In the genomic region with DNA sequence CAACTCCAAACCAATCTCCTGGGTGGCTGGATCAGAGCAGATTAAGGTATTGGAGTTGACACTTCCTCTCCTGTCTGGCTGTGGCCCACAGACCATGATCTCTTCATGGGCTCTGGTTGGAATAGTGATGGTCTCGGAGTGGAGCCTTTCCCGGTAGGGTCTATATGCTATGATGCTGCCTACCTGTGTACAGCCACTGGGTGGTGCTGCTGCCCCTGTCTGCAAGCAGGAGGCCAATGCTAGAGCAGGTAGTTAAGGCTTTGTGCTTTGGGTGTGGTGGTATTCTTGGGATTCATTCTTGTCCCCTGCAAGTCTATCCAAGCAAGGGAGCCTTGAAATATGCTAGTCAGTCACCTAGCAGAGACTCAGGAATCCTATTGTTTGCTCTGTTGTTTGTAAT, we compare ENCODE assay signal across 9 mouse cellular contexts. TPM values are rescaled to one million over a fixed set of nuclear protein-coding genes. Genes with fewer than 3 reads are reported as not detected.
DNase-seq lines count a peak whose midpoint lies in the region; ATAC-seq and TF ChIP-seq lines count a peak whose summit lies in the region.
"Had no signal": no experiment of that assay in that cellular context is flagged by ENCODE, and none has a peak within 500 bp of the region (broad histone marks: within the 10 kb centered on the region; RNA-seq: fewer than 3 reads in every experiment).

No protein-coding gene starts in this region.

- H3K27ac ChIP-seq in neural tube, embryonic 11.5 days (ENCODE audit: low read depth, low read length) = no peak overlapping the region
- no peak overlapping the region for H3K27ac ChIP-seq in embryonic fibroblast, embryonic 13.5 days (ENCODE audit: insufficient read depth, low read length)
- no peak overlapping the region for H3K27ac ChIP-seq in kidney, embryonic 16.5 days (ENCODE audit: low read length)
- no peak overlapping the region for H3K27ac ChIP-seq in liver, embryonic 14.5 days
- H3K27ac ChIP-seq in hindbrain, embryonic 14.5 days = no peak overlapping the region
- H3K27ac ChIP-seq: embryonic facial prominence, embryonic 15.5 days had no signal

- no peaks in the 10 kb centered on the region for H3K9me3 ChIP-seq in neural tube, embryonic 11.5 days (ENCODE audit: control insufficient read depth, low read length)
- no peaks in the 10 kb centered on the region for H3K9me3 ChIP-seq in kidney, embryonic 16.5 days (ENCODE audit: low read length)
- no peaks in the 10 kb centered on the region for H3K9me3 ChIP-seq in liver, embryonic 14.5 days (ENCODE audit: control insufficient read depth, low read length)
- no peaks in the 10 kb centered on the region for H3K9me3 ChIP-seq in hindbrain, embryonic 14.5 days (ENCODE audit: control insufficient read depth, low read length)
- H3K9me3 ChIP-seq: embryonic facial prominence, embryonic 15.5 days had no signal

- H3K9ac ChIP-seq in neural tube, embryonic 11.5 days (ENCODE audit: low read length) = no peak overlapping the region
- no peak overlapping the region for H3K9ac ChIP-seq in kidney, embryonic 16.5 days (replicated peaks; ENCODE audit: low read length)
- no peak overlapping the region for H3K9ac ChIP-seq in liver, embryonic 14.5 days (replicated peaks)
- H3K9ac ChIP-seq in hindbrain, embryonic 14.5 days = no peak overlapping the region
- H3K9ac ChIP-seq: embryonic facial prominence, embryonic 15.5 days had no signal

- no peaks in the 10 kb centered on the region for H3K27me3 ChIP-seq in neural tube, embryonic 11.5 days (ENCODE audit: control insufficient read depth, insufficient read depth, low read length)
- H3K27me3 ChIP-seq in kidney, embryonic 16.5 days (ENCODE audit: insufficient read depth, low read length) = no peaks in the 10 kb centered on the region
- no peaks in the 10 kb centered on the region for H3K27me3 ChIP-seq in liver, embryonic 14.5 days (ENCODE audit: control insufficient read depth, insufficient read depth, low read length)
- H3K27me3 ChIP-seq in hindbrain, embryonic 14.5 days (ENCODE audit: control insufficient read depth, insufficient read depth, low read length) = no peaks in the 10 kb centered on the region
- H3K27me3 ChIP-seq: embryonic facial prominence, embryonic 15.5 days had no signal

- H3K4me1 ChIP-seq in neural tube, embryonic 11.5 days (ENCODE audit: control insufficient read depth, insufficient read depth, low read length) = no peaks in the 10 kb centered on the region
- no peaks in the 10 kb centered on the region for H3K4me1 ChIP-seq in embryonic fibroblast, embryonic 13.5 days (ENCODE audit: control insufficient read depth, insufficient read depth, low read length)
- H3K4me1 ChIP-seq in kidney, embryonic 16.5 days (ENCODE audit: insufficient read depth, low read length) = no peaks in the 10 kb centered on the region
- H3K4me1 ChIP-seq in liver, embryonic 14.5 days (replicated peaks; ENCODE audit: control insufficient read depth in 2 of 2, insufficient read depth in 2 of 2, low read length in 1 of 2) = no peaks in the 10 kb centered on the region; a peak in 1 of 4 replicates
- no peaks in the 10 kb centered on the region for H3K4me1 ChIP-seq in hindbrain, embryonic 14.5 days (replicated peaks; ENCODE audit: control insufficient read depth, insufficient read depth, low read length)
- H3K4me1 ChIP-seq: embryonic facial prominence, embryonic 15.5 days had no signal

- no peak for ATAC-seq in neural tube, embryonic 11.5 days (ENCODE audit: insufficient read depth, low FRiP score, low TSS enrichment)
- ATAC-seq in kidney, embryonic 16.5 days (ENCODE audit: low FRiP score, low TSS enrichment) = peak; percentile 54; the same call in 1 of the 2 replicates
- no peak for ATAC-seq in liver, embryonic 14.5 days (ENCODE audit: insufficient read depth)
- no peak for ATAC-seq in hindbrain, embryonic 14.5 days (ENCODE audit: low FRiP score)

- H3K4me2 ChIP-seq in neural tube, embryonic 11.5 days (ENCODE audit: low read depth) = no peak overlapping the region
- H3K4me2 ChIP-seq in kidney, embryonic 16.5 days (replicated peaks; ENCODE audit: low read depth, low read length) = no peak overlapping the region
- H3K4me2 ChIP-seq in liver, embryonic 14.5 days (ENCODE audit: low read depth) = no peak overlapping the region
- no peak overlapping the region for H3K4me2 ChIP-seq in hindbrain, embryonic 14.5 days (replicated peaks)
- H3K4me2 ChIP-seq: embryonic facial prominence, embryonic 15.5 days had no signal

- peak; percentile 36 for DNase-seq in neural tube, embryonic 11.5 days (ENCODE audit: low spot score)
- no peak for DNase-seq in neural tube, embryonic 10.5 days (ENCODE audit: extremely low spot score, low spot score)
- peak; percentile 67 for DNase-seq in adrenal gland, postnatal 10 days
- no peak for DNase-seq in liver, embryonic 14.5 days (ENCODE audit: low read depth in 3 of 3, low spot score in 3 of 3)
- DNase-seq in right cerebral cortex, postnatal 36 days (ENCODE audit: low spot score in 2 of 2) = peak; percentile 27 to 37
- DNase-seq in hindbrain, embryonic 14.5 days (ENCODE audit: low spot score) = no peak

- H3K4me3 ChIP-seq in neural tube, embryonic 11.5 days (ENCODE audit: low read depth, low read length) = no peak overlapping the region
- H3K4me3 ChIP-seq in embryonic fibroblast, embryonic 13.5 days (ENCODE audit: insufficient read depth, low read length) = no peak overlapping the region
- no peak overlapping the region for H3K4me3 ChIP-seq in kidney, embryonic 16.5 days (ENCODE audit: low read length)
- H3K4me3 ChIP-seq in liver, embryonic 14.5 days (ENCODE audit: insufficient read depth in 1 of 2, low read depth in 2 of 2, low read length in 2 of 2) = no peak overlapping the region
- no peak overlapping the region for H3K4me3 ChIP-seq in hindbrain, embryonic 14.5 days (replicated peaks; ENCODE audit: low read length)
- H3K4me3 ChIP-seq: embryonic facial prominence, embryonic 15.5 days had no signal

- 35% methylated on average over 2 of the region's 2 CpGs for WGBS in neural tube, embryonic 11.5 days
- 37% methylated on average over 2 of the region's 2 CpGs for WGBS in kidney, embryonic 16.5 days
- WGBS in liver, embryonic 14.5 days (ENCODE audit: insufficient replicate concordance) = 17% methylated on average over 2 of the region's 2 CpGs
- WGBS in hindbrain, embryonic 14.5 days = 46% methylated on average over 2 of the region's 2 CpGs

- TF ChIP-seq EP300 in liver, embryonic 14.5 days (IDR thresholded peaks at IDR 0.05; ENCODE audit: low read depth) = no peak

- TF ChIP-seq POLR2A in embryonic fibroblast, embryonic 13.5 days (IDR thresholded peaks at IDR 0.05; ENCODE audit: low read depth, low read length) = no peak

- H3K36me3 ChIP-seq in neural tube, embryonic 11.5 days (ENCODE audit: control insufficient read depth, insufficient read depth, low read length) = no peaks in the 10 kb centered on the region
- H3K36me3 ChIP-seq in kidney, embryonic 16.5 days (ENCODE audit: insufficient read depth, low read length) = no peaks in the 10 kb centered on the region
- H3K36me3 ChIP-seq in liver, embryonic 14.5 days (replicated peaks; ENCODE audit: control insufficient read depth, insufficient read depth, low read depth) = no peaks in the 10 kb centered on the region
- H3K36me3 ChIP-seq in hindbrain, embryonic 14.5 days (replicated peaks; ENCODE audit: control insufficient read depth, insufficient read depth) = no peaks in the 10 kb centered on the region
- H3K36me3 ChIP-seq: embryonic facial prominence, embryonic 15.5 days had no signal

- TF ChIP-seq CTCF in embryonic fibroblast, embryonic 13.5 days (IDR thresholded peaks at IDR 0.05; ENCODE audit: borderline replicate concordance, insufficient read depth, low read length) = peak; percentile 94
- TF ChIP-seq CTCF in liver, embryonic 14.5 days (IDR thresholded peaks at IDR 0.05; ENCODE audit: low read depth) = peak; percentile 86

RNA-seq across cellular contexts. Expression of gene Lamb3, which starts 0.7 kb away (rescaled TPM):
- 0.09 and 0.62 TPM in 2 replicates for polyA plus RNA-seq in neural tube, embryonic 11.5 days (2014; fragmentation: Nextera tagmentation; extraction: Ambion mirVana)
- 1 to 10 TPM; 2.1 to 3.2 TPM for total RNA-seq in adrenal gland, postnatal 10 days (2021)
- polyA plus RNA-seq in embryonic fibroblast, embryonic 13.5 days (2011; ENCODE audit: insufficient read length, low read depth, missing spikeins) = not detected in 2 replicates
- 1.2 and 2.3 TPM in 2 replicates for polyA plus RNA-seq in kidney, embryonic 16.5 days (2015; fragmentation: Nextera tagmentation; extraction: Ambion mirVana)
- 0.17 and 0.88 TPM in 2 replicates for polyA plus RNA-seq in liver, embryonic 14.5 days (2012; rRNA removed)
- polyA plus RNA-seq in liver, embryonic 14.5 days (2014; fragmentation: Nextera tagmentation; extraction: Ambion mirVana) = 0.11 and 0.28 TPM in 2 replicates
- polyA plus RNA-seq in hindbrain, embryonic 14.5 days (2014; fragmentation: Nextera tagmentation; extraction: Ambion mirVana) = 0.18 and 0.31 TPM in 2 replicates

RNA-seq across cellular contexts. Expression of gene Traf3ip3, which starts 6.7 kb away (rescaled TPM):
- 1.6 and 2.6 TPM in 2 replicates for polyA plus RNA-seq in neural tube, embryonic 11.5 days (2014; fragmentation: Nextera tagmentation; extraction: Ambion mirVana)
- total RNA-seq in adrenal gland, postnatal 10 days (2021) = 1 to 10 TPM; 9.1 to 9.3 TPM
- not detected in 2 replicates for polyA plus RNA-seq in embryonic fibroblast, embryonic 13.5 days (2011; ENCODE audit: insufficient read length, low read depth, missing spikeins)
- 2.0 and 2.1 TPM in 2 replicates for polyA plus RNA-seq in kidney, embryonic 16.5 days (2015; fragmentation: Nextera tagmentation; extraction: Ambion mirVana)
- 3.5 and 5.1 TPM in 2 replicates for polyA plus RNA-seq in liver, embryonic 14.5 days (2012; rRNA removed)
- 4.2 and 4.9 TPM in 2 replicates for polyA plus RNA-seq in liver, embryonic 14.5 days (2014; fragmentation: Nextera tagmentation; extraction: Ambion mirVana)
- 2.1 TPM in 2 replicates for polyA plus RNA-seq in hindbrain, embryonic 14.5 days (2014; fragmentation: Nextera tagmentation; extraction: Ambion mirVana)

RNA-seq across cellular contexts. Expression of gene A130010J15Rik, which starts 40.3 kb away (rescaled TPM):
- polyA plus RNA-seq in neural tube, embryonic 11.5 days (2014; fragmentation: Nextera tagmentation; extraction: Ambion mirVana) = 16.6 and 17.2 TPM in 2 replicates
- total RNA-seq in adrenal gland, postnatal 10 days (2021) = 1 to 10 TPM; 3.4 to 4.8 TPM
- polyA plus RNA-seq in embryonic fibroblast, embryonic 13.5 days (2011; ENCODE audit: insufficient read length, low read depth, missing spikeins) = 5.4 and 10.7 TPM in 2 replicates
- 16.1 and 17.1 TPM in 2 replicates for polyA plus RNA-seq in kidney, embryonic 16.5 days (2015; fragmentation: Nextera tagmentation; extraction: Ambion mirVana)
- 2.0 and 2.3 TPM in 2 replicates for polyA plus RNA-seq in liver, embryonic 14.5 days (2012; rRNA removed)
- polyA plus RNA-seq in liver, embryonic 14.5 days (2014; fragmentation: Nextera tagmentation; extraction: Ambion mirVana) = 3.8 and 4.5 TPM in 2 replicates
- 11.1 and 11.4 TPM in 2 replicates for polyA plus RNA-seq in hindbrain, embryonic 14.5 days (2014; fragmentation: Nextera tagmentation; extraction: Ambion mirVana)

RNA-seq across cellular contexts. Expression of gene Irf6, which starts 55.3 kb away (rescaled TPM):
- 5.4 and 5.5 TPM in 2 replicates for polyA plus RNA-seq in neural tube, embryonic 11.5 days (2014; fragmentation: Nextera tagmentation; extraction: Ambion mirVana)
- 1 to 10 TPM; 3.2 to 5.1 TPM for total RNA-seq in adrenal gland, postnatal 10 days (2021)
- 0.32 and 1.3 TPM in 2 replicates for polyA plus RNA-seq in embryonic fibroblast, embryonic 13.5 days (2011; ENCODE audit: insufficient read length, low read depth, missing spikeins)
- 18.2 and 18.6 TPM in 2 replicates for polyA plus RNA-seq in kidney, embryonic 16.5 days (2015; fragmentation: Nextera tagmentation; extraction: Ambion mirVana)
- 1.7 and 1.9 TPM in 2 replicates for polyA plus RNA-seq in liver, embryonic 14.5 days (2012; rRNA removed)
- polyA plus RNA-seq in liver, embryonic 14.5 days (2014; fragmentation: Nextera tagmentation; extraction: Ambion mirVana) = 1.5 and 3.0 TPM in 2 replicates
- polyA plus RNA-seq in hindbrain, embryonic 14.5 days (2014; fragmentation: Nextera tagmentation; extraction: Ambion mirVana) = 0.63 and 1.0 TPM in 2 replicates

RNA-seq across cellular contexts. Expression of gene Hsd11b1, which starts 55.7 kb away (rescaled TPM):
- polyA plus RNA-seq in neural tube, embryonic 11.5 days (2014; fragmentation: Nextera tagmentation; extraction: Ambion mirVana) = not detected in 2 replicates
- total RNA-seq in adrenal gland, postnatal 10 days (2021) = 100 to 1,000 TPM in 1 of 2 experiments, 10 to 100 TPM in 1; 47.9 to 110 TPM
- polyA plus RNA-seq in embryonic fibroblast, embryonic 13.5 days (2011; ENCODE audit: insufficient read length, low read depth, missing spikeins) = 0.86 TPM in 1 of 2 replicates, not detected in the other
- 2.6 and 4.6 TPM in 2 replicates for polyA plus RNA-seq in kidney, embryonic 16.5 days (2015; fragmentation: Nextera tagmentation; extraction: Ambion mirVana)
- 1.4 and 2.1 TPM in 2 replicates for polyA plus RNA-seq in liver, embryonic 14.5 days (2012; rRNA removed)
- polyA plus RNA-seq in liver, embryonic 14.5 days (2014; fragmentation: Nextera tagmentation; extraction: Ambion mirVana) = 3.3 and 5.5 TPM in 2 replicates
- polyA plus RNA-seq in hindbrain, embryonic 14.5 days (2014; fragmentation: Nextera tagmentation; extraction: Ambion mirVana) = not detected in 2 replicates

Comparison
In these comparisons a context has a peak if more than half of its experiments do, and no peak if none do; other contexts are left out.
1. DNase-seq: peak in neural tube, embryonic 11.5 days (single experiment), adrenal gland, postnatal 10 days (single experiment) and right cerebral cortex, postnatal 36 days (2 of 2); none in neural tube, embryonic 10.5 days (single experiment), liver, embryonic 14.5 days (0 of 3) and hindbrain, embryonic 14.5 days (single experiment).